Mouse (Mus musculus) kidney, postnatal 14 days (tissue): ENCODE measurements around the gene Cdk19.

Experiments
- DNase-seq: peaks from one replicate; pipeline ENCODE4 v3.0.0; 2022; ENCODE audit warnings: mixed read lengths

Cdk19 gene

DNA sequence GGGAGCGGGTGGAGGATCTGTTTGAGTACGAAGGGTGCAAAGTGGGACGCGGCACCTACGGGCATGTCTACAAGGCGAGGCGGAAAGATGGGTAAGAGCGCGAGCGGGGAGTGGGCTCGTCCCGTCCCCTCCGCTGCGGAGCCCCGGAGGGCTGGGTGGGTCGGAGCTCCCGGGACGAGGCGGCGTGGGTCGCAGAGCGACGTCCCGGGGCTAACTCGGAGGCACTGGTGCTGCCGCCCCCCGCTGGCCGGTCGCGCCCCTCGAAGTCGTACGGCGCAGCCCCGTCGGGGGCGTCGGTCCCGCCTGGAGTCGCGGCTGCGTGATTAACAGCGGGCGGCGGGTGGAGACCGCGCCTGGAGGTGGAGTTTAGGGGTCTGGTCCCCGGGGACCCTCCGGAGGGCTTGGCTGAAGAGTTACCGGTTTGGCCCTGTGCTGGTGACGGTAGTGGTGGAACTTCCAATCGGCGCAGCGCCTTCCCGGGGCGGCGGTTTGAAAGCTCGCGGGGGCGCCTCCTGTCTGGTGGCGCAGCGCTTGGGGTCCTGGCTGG, 10.3 kb downstream of the Cdk19 start:
- peak; percentile 68 for DNase-seq

DNA sequence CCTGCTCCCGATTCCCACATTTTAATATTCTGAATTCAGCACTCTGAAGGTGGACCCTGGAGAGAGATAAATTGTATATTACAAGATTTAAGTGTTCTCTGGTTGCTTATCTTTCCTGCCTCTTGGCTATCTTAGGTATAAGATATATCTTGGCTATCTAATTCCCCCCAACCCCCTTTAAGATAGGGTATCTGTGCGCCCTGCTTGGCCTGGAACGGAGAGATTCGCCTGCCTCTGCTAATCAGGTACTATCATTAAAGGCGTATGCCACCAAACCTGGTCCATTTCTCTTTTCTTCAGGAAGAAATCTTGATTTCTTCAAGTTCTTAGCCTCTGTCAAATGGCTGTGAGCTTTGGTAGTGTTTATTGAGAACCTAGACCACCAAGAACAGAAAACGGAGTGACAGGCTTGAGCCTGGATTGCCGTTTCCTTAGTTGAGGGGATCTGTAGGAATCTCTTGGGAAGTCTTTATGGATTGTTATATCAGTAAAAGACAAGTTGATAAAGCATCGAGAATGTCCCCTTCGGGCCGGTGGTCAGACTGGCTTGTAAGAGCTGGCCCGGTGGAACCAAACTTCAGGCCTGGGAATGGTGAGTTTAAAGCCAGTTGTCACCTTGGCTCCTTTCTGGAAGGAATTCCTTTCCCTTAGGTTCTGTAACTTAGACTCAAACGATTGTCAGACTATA, 11.0 kb downstream of the Cdk19 start:
- no peak for DNase-seq

DNA sequence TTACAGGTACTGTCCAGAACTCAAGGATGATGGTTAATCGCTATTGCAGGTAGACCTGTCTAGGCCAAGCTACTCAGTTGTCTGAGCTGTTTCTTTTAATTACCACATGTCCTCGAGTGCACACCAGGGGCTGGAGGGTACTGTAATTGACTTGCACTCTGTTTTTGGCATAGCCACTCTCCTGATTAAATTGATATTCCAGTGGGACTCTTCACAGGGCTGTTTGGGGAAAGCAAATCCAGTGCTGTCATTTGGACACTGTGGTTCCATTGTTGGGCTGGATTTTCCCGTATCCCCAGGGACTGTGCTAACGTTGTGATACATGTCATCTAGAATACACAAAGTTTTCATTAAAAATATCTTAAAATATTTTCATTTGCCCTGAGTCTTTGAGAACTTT, 11.8 kb downstream of the Cdk19 start:
- DNase-seq: no peak

DNA sequence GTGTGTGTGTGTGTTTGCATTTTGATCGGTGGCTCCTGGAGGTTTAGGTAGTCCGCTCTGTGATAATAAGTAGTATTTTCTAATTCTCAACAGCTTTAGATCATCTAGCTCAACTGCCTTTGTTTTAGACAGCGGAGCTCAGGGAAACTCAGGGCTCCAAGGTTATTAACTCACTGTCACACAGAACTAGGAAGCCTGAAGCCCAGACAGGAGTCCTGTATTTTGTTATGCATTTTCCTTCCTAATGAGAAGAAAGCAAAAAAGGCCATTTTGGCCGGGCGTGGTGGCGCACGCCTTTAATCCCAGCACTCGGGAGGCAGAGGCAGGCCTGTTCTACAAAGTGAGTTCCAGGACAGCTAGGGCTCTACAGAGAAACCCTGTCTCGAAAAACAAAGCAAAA, 14.7 kb downstream of the Cdk19 start:
- DNase-seq: no peak

DNA sequence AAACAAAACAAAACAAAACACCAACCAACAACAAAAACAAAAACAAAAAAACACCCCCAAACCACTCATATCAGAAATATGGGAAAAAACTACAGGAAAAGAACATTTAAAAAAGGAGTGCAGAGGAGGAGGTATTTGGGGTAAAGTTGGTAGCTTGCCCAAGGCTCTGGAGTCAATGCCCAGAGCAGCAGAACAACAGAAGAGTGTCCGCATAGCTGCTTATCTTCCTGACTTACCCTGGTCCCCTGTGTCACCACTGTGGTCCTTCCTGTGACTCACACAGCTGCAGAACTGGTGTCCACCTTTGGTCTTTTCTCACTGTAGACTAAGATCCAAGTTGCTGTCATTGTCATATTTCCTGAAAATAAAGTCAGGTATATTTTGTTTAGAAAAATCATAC, 15.2 kb downstream of the Cdk19 start:
- DNase-seq: no peak

DNA sequence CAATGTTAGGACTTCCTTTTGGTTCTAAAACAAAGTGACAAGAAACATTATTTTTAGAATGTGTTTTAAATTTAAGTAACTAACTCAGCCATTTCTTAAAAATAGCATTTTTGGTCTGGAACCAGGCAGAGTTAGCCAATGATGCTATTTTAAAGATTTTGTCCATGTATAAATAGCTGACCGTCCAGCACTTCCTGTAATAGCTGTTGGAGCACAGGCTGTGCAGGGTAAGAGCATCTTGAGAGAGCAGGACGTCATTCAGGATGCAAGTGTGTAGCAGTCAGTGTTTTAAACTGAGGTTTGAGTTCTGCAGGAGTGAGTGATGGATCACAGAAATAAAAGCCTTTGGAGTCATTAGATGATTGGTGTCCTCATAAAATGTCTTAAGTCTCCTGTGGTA, 18.8 kb downstream of the Cdk19 start:
- no peak for DNase-seq

DNA sequence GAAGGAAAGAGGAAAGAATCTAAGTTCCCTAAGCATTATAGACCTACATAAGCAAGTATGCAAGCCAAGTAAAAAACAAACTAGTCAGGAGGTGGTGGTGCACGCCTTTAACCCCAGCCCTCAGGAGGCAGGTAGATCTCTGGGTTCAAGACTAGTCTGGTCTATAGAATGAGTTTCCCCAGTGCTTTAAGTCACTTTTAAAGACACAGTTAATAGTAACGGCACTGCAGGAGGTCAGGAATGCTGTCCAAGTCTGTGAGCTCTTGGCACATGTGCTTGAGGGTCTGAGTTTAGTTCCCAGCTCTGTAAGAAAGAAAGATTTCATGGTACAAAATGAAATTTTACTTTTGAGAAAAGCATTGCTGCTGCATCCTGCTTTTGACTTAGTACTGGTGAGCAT, 19.8 kb downstream of the Cdk19 start:
- no peak for DNase-seq

DNA sequence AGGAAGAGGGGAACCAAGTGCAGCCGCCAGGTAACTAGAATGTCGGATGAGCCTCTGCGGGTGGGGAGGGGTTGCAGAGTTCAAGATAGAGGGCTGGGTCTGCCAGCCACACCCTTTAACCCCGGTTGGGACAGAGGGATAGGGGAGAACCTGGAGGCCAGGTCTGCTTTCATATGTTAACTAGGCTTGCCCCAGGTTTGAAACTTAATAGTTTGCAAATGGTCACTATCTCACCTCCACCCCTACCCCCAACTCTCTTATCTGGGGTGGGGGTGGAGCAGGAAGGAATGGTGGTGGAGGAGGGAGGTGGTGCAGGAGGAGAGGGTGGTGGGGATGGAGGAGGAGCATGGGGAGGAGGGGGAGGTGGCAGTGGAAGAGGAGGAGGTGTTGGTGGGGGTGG, 23.6 kb downstream of the Cdk19 start:
- no peak for DNase-seq

DNA sequence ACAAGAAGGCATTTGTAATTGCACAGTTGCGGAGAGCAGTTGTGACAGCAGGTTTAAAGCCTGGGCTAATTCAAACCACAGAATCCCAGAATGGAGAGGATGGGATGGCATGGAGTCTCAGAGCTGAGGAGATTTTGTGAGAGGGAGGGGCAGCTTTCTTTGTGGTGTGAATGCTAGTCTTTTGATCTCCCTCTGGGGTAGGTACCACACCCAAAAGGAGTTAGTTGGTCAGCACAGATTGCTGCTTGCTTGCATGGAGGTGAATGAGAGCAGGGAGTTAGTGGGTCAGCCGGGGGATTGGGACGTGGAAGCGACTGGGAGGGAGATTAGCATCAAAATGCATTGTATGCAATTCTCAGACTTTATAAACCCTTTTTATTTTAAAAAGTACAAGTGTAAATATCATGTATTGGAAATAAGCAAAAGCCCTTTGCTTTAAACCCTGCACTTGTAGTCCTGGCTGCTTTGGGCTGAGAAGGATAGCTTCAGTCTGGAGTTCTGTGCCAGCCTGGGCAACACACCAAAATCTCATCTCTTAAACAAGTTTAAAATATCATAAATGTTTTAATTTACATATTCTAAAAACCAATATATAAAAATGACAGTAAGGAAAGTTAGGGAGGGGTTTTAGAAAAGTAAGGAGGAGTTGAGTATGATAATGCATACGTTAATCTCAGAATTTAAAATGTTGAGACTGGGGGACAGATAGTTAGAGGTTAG, 25.4 kb downstream of the Cdk19 start:
- DNase-seq: no peak

DNA sequence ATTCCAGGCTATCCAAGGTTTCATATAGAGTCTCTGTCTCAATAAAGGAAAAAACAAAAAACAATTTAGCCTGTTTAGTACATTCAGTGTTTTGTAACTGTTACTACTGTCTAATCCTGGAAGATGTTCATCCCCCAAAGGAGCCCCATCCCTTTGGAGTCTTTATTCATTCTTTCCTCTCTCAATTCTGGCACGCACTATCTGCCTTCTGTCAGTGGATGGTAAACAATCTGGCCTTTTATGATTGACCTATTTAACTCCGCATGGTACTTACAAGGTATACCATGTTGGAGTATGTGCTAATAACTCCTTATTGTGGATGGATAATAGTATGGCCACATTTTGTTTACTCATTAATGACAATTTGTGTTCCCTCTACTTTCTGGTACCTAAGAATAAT, 26.6 kb downstream of the Cdk19 start:
- no peak for DNase-seq

DNA sequence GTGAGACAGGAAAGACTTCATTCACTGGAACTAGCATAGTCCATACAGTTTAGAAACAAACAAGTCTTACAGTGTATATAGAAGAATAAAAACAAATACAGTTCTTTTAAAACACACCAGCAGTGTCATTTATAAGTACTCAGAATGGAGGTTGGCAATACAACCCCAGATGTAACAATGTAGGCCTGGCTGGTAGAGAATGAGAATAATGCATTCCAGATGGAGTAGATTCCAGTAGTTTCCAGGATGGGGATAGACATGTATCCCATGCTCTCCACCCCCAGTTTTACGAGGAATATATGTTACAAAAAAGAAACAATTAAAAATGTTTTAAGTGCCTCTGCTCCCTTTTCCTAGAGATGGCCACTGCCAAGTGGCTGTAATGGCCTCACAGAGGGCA, 29.2 kb downstream of the Cdk19 start:
- no peak for DNase-seq

DNA sequence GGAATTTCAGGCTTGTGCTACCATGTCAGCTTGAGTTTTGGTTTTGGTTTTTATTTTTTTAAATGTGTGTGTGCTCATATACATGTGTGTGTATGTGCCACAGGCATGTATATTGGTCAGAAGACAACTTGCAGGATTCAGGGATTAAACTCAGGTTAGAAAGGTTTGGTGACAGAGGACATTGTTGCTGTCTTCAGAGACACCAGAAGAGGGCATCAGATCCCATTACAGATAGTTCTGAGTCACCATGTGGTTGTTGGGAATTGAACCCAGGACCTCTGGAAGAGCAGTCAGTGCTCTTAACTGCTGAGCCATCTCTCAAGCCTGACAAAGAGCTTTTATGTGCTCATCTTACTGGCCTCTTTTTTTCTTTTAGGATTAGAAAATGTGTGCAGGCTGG, 30.8 kb downstream of the Cdk19 start:
- no peak for DNase-seq

DNA sequence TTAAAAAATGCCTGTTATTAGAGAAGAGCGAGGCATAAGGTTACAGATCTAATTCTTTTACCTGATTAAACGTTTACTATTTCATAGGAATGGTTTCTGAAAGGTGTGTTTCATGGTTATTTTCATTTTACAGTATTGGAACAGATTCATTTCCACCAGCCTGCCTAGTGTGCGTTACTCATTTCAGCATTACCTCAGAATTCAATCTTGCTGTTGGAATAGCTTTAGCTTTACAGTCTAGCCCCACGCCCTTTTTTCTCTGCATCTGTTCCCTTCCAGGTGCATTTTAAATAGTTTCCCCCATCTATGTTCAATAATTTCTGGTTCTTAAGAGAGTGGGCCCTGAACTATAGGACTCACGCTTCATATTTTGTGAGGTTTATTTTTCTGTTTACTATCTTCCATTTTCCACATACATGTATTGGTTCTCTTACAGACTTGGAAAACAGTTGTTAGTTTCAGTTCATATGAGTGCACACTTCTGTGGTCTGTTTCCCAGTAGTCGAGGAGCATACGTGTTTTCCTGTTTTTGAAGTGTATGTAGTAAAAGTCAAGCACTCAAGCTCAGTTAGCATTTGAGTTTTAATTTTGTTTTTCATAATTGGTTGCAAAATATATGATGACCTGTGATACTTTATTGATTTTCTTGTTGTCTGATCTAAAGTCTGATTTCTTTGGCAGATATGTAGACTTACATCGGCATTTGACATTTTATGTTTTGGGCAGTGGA, 32.0 kb downstream of the Cdk19 start:
- no peak for DNase-seq

DNA sequence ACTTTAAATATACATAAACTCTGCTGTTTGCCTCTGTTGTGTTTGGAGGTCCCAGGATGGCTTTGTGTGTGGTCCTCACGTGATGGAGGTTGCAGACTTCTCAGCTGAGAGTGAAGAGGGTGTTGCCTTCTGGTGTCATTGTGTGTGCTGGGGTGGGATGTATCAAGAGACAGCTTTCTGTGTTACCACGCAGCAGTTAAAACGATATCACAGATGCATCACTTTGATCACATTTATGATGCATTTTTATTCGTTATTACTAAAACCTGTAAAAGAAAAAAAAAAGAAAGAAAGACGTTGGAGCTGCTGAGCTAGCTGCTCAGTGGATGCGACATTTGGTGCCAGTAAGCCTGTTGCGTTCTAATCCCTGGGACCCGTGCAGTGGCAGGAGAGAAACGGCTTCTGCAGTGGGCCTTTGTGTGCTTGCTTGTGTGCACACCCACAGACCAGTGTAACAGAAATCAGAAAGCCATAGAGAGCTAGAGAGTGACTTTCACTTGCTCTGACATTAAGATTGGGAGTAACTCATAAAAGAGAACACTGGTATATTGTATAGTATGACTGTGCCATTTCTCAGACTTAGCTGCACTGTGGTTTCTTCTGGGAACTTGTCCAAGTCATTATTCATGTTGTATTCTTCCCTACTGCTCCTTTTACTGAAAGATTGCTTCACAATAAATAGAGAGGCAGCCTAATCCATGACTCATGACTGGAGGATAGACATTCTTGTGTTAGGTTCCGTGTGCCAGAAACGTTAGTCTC, 32.7 kb downstream of the Cdk19 start:
- no peak for DNase-seq

DNA sequence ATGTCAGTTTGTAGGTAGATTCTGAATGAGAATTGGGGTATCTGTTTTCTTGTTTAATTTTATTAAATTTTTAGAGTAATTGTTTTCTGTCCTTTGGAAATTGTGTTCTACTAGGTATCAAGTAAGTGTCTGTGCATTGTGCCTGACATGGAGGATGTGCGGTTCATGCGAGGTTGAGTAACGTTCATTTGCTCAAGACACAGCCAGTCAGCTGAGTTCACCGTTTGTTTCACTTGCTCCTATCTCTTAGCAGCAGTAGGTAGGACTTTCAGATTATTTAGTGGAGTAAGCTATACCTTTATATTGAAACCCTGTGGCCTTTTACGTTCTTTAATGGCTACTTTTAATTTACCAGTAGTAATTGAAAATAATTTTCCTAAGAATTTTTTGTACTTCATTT, 34.4 kb downstream of the Cdk19 start:
- DNase-seq: no peak

DNA sequence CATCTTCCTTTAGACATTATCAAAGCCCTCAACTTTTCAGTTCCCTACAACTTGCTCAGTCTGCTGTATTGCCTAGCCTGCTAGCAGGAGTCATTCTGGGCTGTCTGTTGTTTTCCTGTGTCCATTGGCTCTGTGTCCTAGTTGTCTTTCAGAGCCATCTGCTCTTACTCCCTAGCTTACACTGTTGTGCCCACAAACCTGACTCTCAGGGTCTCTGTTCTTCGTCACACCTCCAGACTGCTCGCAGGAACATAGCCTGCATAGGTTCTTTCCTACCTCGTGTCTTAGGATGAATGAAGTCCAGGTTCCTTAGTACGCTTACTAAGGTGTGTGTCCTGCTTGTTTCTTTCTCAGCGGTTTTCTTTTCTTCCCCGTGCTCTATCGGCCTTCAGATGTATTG, 35.5 kb downstream of the Cdk19 start:
- DNase-seq: no peak

DNA sequence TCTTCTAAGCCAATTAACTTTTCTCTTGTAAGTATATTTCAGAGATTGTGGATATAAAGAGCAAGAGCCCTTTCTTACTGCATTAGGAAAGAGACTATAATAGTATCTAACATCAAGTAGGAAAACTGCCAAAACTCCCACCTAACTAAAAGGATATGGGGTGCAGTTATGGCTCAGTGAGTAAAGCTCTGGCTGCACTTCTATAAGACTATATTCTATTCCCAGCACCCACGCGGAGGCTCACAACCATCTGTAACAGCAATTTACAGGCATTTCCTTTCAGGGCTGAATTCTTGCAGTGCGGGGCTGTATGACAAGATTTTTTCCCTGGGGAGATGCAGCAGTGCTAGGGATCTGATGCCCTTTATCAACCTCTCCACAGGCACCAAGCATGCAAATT, 36.9 kb downstream of the Cdk19 start:
- no peak for DNase-seq

DNA sequence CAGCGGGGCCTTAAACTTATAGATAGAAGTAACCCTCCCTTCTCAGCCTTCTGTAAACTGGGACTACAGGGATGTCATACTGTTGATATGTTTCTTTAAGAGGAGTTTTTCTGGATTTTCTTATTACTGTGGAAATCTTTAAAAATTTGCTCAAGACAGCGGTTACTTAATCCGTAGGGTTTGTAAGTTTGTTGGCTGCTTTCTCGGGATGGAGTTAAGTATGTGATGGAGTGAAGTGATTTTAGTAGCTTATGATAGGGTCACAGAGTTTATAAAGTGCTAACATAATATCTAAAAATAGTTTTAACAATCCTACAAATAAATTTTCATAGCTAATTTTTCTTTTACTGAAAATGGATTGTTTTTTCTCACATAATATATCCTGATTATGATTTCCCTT, 38.9 kb downstream of the Cdk19 start:
- DNase-seq: no peak

DNA sequence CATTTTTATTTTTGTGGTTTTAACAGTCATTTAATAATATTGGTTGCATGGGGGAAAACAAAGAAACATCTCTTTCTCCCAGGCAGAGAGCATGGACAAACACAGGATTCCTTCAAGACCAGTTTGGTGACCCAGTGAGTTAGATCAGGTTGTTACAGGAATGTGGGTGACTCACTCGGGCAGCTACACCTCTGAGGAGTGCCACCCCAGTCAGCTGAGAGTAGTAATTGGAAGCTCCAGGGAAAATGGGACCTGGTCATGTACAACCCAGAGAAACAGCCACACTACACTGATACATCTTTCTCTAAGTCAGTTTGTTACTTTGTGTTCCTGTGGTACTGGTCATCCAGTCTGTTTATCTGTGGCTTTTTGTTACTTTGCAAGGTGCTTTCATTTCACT, 40.3 kb downstream of the Cdk19 start:
- DNase-seq: no peak

DNA sequence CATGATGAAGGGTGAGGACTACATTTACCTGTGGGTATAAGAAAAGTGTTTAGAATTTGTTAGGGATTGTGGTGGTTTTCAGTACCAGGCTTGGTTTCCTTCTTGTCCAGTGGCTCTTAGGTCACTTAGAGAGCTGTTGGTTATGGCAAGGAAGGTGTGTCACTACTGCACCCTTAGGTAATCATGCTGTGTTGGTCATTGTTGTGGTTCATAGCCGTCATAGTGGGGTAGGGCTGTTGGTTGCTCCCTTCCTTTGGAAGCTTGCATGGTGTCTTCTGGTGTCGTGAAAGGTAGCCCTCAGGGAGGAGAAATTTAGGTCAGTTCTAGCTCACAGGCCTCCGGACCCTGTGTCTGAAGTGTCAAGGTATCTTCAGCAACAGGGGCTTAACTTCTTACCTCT, 46.0 kb downstream of the Cdk19 start:
- DNase-seq: no peak

DNA sequence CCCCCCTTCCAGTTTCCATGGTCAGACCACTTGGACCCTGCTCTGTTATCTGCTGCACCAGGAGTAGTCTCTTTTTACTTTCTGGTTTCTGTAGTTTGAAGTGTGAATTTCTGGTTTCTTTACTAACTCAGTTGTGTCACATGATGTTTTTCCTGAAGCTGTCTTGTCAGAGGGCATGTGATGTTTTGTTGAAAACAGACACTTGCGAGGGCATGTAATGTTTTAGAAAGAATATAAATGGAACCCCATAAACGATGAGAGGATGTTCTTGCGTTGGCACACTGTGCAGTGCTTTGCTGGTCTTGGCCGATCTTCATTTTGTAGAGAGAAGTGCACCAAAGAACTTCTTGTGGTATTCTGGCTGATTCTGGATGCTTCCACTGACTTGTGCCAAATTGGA, 46.8 kb downstream of the Cdk19 start:
- DNase-seq: no peak

DNA sequence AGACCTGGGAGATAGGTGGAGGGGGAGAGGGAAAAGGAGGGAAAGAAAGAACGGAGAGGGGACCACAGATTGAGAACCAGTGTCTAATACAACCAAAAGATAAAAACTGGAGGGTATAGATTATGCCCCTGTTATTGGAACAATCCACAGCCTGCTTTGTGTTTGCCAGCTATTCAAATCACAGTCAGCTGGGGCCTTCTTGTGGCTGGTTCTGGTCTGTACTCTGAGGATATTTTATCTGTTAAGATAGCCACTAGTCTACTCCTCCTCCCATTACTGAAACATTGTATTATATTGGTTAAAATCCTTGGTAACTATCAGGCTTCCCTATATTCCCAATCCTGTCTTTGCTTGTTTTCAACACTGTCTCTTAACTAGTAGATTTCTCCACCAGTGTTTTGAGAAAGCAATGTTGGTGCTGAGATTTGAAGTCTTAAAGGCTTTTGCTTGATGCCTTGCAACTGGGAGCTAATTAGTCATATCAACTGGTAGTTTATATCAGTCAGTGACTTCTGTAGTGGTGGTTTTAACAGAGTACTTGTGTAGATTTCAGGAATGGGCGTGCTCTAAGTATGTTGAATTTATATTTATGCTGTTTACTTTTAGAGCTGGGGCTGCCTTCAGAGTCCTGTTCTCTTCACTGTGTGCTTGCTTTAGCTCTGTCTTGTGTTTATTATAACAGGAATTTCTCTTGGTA, 54.2 kb downstream of the Cdk19 start:
- DNase-seq: no peak

DNA sequence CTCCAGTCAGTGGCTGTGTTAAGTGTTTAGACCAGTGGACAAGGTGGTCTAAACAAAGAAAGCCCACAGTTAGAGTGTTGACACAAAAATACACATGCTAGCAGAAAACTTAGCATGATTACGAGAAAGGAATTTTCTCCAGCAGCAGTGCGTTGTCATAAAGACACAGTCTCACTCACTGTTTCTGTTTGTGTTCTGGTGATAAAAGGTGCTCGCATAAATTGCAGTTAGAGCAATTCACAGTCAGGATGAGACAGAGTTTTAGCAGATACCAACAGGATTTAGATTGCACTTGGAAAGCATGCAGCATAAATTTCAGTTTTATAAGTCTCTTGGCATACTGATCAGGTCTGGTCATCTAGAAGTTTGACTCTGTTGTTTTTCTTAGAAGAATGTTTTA, 59.5 kb downstream of the Cdk19 start:
- no peak for DNase-seq
